Mouse (Mus musculus) left cerebral cortex, adult 8-10 months (tissue): ENCODE measurements at regions not wholly inside any gene's neighbourhood (a gene's known extent, or its start where the extent isn't known, plus 50 kb on each side); places are given as distances from the start of the nearest gene placed in this dataset.
A peak's percentile ranks its signal among the peaks of the same experiment; 100 is the strongest.
"Not testable (repeated sequence)": the region's sequence is repeated elsewhere in the genome, so short reads cannot be mapped to it uniquely, and the experiment has no call there.

Source experiments
- DNase-seq, 2 experiments: peaks; one replicate each; pipeline ENCODE4 v3.0.0; 2022; ENCODE audit warnings: low spot score in 2 of 2

GRCm38 (mm10) chr3:21149618-21150017 is 782.6 kb upstream of the Agtr1b start:
- no peak for DNase-seq

GRCm38 (mm10) chr3:21128821-21129504 is 762.0 kb upstream of the Agtr1b start:
- no peak for DNase-seq

GRCm38 (mm10) chr3:21126191-21126590 is 759.2 kb upstream of the Agtr1b start:
- no peak for DNase-seq

- DNase-seq = no peak
Measured at GRCm38 (mm10) chr3:21118164-21118902, 751.4 kb upstream of the Agtr1b start.

- DNase-seq = no peak
Measured at GRCm38 (mm10) chr3:21111735-21112518, 745.0 kb upstream of the Agtr1b start.

GRCm38 (mm10) chr3:21090206-21090605 is 723.2 kb upstream of the Agtr1b start:
- DNase-seq = no peak

- no peak for DNase-seq
Measured at GRCm38 (mm10) chr3:21086426-21086825, 719.4 kb upstream of the Agtr1b start.

GRCm38 (mm10) chr3:21077548-21077947 is 710.6 kb upstream of the Agtr1b start:
- no peak for DNase-seq

GRCm38 (mm10) chr3:21053337-21053736 is 686.4 kb upstream of the Agtr1b start:
- not testable (repeated sequence) for DNase-seq

- not testable (repeated sequence) for DNase-seq
Measured at GRCm38 (mm10) chr3:21049365-21049764, 682.4 kb upstream of the Agtr1b start.

GRCm38 (mm10) chr3:21045981-21046380 is 679.0 kb upstream of the Agtr1b start:
- peak in 1 of 2 experiments; percentile 29 for DNase-seq

GRCm38 (mm10) chr3:21025876-21026275 is 658.9 kb upstream of the Agtr1b start:
- peak in 1 of 2 experiments; percentile 74 for DNase-seq

- no peak for DNase-seq
Measured at GRCm38 (mm10) chr3:21020946-21021345, 654.0 kb upstream of the Agtr1b start.

GRCm38 (mm10) chr3:21020297-21020696 is 653.3 kb upstream of the Agtr1b start:
- no peak for DNase-seq

GRCm38 (mm10) chr3:21009650-21010049 is 642.7 kb upstream of the Agtr1b start:
- DNase-seq = no peak

GRCm38 (mm10) chr3:20998295-20998694 is 631.3 kb upstream of the Agtr1b start:
- no peak for DNase-seq

- DNase-seq = no peak
Measured at GRCm38 (mm10) chr3:20989486-20989970, 622.6 kb upstream of the Agtr1b start.

- DNase-seq = no peak
Measured at GRCm38 (mm10) chr3:20986942-20987341, 620.0 kb upstream of the Agtr1b start.

GRCm38 (mm10) chr3:20986377-20986727 is 619.4 kb upstream of the Agtr1b start:
- peak in 1 of 2 experiments; percentile 12 for DNase-seq

GRCm38 (mm10) chr3:20985682-20986376 is 618.9 kb upstream of the Agtr1b start:
- DNase-seq = peak in 1 of 2 experiments; percentile 24

- DNase-seq = no peak
Measured at GRCm38 (mm10) chr3:20984146-20984545, 617.2 kb upstream of the Agtr1b start.
